Mouse (Mus musculus): Measurements from ENCODE around the gene Tenm3.

GRCm38 (mm10) chr8:48232927-48233326, 610.8 kb downstream of the Tenm3 start:
- TF ChIP-seq CTCF (IDR thresholded peaks at IDR 0.05; ENCODE audit: low read depth) (no peak), EP300 (IDR thresholded peaks at IDR 0.05; ENCODE audit: low read depth) (no peak)
